Mouse (Mus musculus) adrenal gland (tissue): ENCODE measurements at regions not wholly inside any gene's neighbourhood (a gene's known extent, or its start where the extent isn't known, plus 50 kb on each side); places are given as distances from the start of the nearest gene placed in this dataset.
"Not testable (repeated sequence)": the region's sequence is repeated elsewhere in the genome, so short reads cannot be mapped to it uniquely, and the experiment has no call there.

Experiments
- intact Hi-C: fragments of 180-260 bp; cut with DNase I; formaldehyde crosslinking; loops from one replicate; pipeline ENCODE4 v1.15.1; 2025

DNA sequence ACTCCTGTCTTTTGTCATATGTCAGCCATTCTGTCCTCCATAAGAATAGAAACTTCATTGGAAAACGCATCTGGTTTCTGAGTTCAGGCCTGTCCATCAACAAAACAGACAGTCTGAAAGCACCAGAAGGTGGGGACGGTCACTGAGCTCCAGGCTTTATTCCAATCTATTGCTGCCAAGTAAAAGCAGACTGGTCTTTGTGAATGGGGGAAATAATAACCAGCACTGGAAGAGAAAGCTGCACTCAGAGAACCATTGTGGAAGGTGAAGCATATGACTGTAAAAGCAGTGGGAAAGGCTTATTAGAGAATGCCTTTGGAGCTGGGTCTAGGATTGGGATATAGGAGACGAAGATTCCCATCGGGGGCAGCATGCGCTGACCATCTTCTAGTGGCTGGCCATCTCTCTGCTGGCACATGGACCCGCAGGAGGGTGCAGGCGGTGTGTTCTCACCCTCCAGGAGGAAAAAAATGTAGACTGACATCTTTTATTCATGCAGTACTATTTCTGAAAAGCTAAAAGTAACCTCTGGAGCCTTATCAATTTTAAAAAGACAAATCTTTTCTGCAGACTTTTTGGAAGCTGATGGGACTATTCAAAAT, 1638.0 kb downstream of the Car8 start:
- intact Hi-C loops, result no loop called here

DNA sequence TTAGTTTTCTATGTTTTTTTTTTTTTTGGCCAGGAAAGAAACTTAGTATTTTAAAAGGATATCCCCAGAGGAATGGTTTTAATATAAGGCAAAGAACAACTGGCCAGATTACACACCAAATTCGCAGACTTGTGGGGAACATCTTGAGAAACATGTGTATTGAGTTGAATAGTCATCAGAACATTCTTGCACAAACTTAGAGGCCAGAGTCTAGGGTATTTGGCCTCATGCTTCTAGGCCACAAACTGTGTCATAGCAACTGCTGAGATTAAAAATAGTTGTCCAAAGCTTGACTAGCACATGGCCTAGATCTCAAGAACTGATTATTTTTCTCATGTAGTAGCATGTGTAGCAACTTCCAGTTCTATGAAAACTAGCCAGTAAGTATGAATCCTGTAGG, 1642.5 kb downstream of the Car8 start:
- intact Hi-C loops, result no loop called here

DNA sequence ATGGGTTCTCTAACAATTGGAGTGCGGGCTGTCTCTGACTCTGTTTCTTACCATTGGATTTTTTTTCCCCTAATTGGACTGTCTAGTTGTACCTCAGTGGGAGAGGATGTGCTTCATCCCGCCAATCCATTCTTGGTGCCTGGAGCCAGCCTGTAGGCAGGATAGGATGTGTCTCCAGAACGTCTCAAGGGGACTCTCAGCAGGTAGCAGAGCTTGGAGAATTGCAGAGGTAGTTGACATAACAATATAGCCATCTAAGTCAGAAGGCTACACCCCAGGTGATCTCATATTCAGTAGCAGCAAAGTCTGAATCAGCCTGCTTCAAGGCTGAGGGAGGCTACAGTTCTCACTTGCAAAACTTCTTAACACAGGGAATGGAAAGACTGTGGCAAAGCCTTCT, 1646.0 kb downstream of the Car8 start:
- intact Hi-C loops, result not testable (repeated sequence)

DNA sequence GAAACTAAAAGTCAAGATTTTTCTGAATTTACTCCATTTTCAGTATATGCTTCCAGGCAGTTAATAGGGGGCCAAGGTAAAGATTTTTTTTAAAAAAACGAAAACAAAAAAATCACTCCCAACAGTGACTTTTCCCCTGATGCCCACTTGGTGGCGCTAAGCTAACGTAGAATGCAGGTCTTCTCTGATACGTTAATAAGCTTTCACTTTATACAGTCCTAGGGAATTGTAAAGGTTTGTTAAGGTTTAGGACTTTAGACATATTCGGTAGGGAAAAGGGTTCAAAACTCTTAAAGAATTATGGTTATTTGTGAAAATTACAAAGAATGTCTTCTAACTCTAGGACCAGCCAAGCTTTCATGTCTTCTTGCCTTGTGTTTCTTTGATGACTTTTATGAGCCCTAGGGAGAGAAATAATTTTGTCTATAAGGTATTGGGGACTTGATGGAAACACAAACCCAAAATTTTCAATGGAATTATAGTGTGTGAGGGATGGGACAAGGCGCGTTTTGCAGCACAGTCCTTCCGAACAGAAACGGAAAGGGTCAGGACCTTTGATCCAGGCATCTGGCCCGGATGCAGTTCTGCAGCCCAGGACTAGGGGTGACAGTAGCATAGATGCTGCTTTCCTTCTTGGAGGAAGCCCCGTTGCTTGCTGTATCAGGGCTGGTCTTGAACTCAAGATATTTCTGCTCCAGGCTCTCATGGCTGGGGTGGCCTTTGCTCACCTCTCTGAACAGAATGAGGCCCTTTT, 1677.1 kb downstream of the Car8 start:
- intact Hi-C loops, result loop anchor here (5.0 to 10.0 kb wide), 2 partner anchors 123 to 1441 kb away; no protein-coding TSS in a partner anchor

DNA sequence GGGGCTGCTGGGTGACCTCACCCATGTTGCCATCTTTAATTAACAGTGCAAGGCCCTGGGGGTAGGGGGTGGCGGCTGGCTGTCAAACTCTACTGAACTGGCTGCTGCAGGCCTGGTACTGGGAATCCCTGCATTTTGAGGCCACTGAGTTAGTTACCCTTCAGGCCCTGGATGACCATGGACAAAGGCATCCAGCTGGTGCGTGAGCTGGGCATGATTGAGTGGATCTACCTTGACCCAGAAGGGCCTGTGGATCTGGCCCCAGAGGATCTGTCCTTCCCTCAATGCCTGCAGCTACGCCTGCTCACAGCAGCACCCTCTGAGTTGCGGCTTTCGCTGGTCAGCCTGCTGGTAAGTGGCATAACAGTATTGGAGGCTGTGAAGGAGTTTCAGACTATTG, 1699.2 kb downstream of the Car8 start:
- intact Hi-C loops, result no loop called here

DNA sequence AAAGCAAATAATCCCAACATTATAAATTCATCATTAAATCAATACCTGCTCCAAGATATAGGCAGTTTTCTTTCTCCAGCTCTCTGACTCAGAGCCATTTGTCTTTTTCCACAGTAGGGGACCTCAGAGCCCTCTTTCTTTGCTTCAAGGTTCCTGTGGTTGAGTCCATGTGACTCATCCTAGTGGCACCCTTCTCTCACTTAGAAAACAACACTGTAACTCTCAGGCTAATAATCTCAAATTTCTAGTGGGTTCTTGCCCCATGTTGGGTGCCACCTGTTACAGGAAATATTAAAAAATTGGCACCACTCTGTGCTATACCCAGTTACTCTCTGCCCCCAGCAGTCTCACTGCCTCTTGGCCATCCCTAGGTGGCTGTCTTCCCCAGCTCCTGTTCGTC, 1706.4 kb downstream of the Car8 start:
- intact Hi-C loops, result no loop called here

DNA sequence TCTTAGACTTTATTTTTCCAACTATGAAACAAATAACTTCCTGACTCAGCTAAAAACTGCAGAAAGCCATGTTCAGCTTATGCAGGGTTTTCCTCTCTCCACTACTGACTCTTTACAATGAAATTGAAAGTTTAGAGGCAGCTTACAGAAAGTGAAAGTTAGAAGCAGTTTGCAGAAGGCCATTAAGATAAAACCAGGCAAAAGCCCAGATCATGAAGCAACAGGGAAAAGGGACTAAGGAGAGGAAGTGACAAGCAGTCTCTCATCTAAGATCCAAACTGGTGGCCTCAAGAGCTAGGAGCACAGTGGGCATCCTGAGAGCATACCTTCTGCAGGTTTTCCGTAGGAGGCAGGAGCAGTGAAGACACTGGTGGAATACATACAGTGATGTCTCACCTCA, 1721.2 kb downstream of the Car8 start:
- intact Hi-C loops, result loop anchor here (10.0 kb wide), 1 partner anchor 293 kb away; no protein-coding TSS in a partner anchor

DNA sequence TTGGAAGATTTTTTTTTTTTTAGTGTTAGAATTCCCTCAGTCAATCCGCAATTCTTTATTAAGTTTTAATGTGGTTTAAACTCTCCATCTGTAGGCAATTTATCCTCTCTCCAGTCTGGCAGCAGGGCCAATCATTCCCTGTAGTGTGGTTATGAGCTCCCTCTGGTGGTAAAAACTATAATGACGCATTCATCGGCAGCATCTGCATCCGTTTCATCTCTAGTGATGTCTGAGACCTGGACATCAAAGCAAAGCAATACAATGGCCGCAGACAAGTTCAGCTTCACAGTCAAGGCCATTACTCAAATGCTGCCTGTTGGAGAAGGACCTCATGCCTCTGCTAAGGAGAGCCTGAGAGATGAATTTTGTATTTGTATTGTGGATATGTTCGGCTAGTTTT, 1721.7 kb upstream of the Impad1 start:
- intact Hi-C loops, result loop anchor here (10.0 kb wide), 1 partner anchor 290 kb away; no protein-coding TSS in a partner anchor

DNA sequence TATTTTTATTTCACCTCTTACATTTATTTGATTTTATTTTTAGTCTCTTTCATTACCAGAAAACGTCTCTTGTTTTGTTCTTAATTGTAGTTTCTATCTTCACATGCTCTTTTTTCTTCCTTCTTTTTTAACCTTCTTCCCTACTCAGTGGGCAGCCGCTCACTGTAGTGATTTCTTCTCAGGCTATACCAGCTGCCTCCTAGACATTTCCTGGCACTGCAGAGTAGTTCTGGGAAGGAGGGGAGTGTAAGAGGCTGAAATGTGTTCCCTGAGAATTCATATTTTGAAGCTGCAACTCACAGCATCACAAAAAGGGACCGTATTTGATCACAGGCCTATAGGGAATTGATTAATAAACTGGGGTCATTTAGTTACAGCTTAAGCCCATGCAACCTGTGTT, 1720.5 kb upstream of the Impad1 start:
- intact Hi-C loops, result loop anchor here (10.0 kb wide), 1 partner anchor 289 kb away; no protein-coding TSS in a partner anchor

DNA sequence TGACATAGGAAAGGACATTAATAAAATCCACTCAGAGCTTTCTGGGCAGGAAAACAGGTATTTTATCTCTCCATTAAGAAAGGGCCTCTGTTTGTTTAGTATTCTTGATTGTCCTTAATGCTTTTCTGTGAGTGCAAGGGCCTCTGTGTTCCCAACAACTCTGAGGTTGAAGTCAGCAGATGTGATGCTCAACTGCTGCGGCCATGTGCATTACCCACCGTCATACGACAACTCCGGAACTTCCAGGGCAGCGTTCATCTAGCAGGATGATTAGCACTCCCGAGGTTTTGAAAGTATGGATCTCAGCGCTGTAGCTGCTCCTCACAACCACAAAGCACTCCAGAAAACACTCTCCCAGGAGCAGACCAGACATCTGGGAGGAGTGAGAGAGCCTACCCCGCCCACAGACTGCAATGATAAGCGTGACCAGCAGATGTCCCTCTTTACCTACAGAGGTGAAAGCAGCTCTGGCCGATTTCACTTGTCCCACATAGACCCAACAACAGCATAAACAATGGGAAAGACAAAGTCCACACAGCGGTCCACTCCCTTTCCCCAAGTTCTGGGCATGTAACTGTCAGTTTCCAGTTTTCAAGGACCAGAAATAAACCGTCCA, 1719.7 kb upstream of the Impad1 start:
- intact Hi-C loops, result loop anchor here (10.0 kb wide), 1 partner anchor 288 kb away; no protein-coding TSS in a partner anchor

DNA sequence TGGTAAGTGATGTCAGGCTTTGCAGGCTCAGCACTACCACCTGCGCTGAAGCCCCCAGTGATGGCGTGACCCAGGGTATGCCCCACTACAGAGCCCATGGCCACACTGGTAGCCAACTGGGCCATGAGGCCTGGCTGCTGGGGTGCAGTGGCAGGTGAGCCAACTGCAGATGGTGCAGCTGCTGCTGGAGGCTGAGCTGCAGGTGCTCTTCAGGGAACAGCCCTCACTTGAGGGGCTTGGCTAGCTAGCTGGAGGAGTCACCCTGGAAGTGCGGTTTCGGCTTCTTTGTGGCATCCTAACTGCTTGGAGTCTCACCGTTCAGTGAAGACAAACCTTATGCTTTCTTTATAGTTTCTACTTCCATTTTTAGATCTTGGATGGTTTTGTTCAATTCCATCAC, 1714.9 kb upstream of the Impad1 start:
- intact Hi-C loops, result no loop called here
